Mouse (Mus musculus): ENCODE measurements around the gene Elf2.

DNA sequence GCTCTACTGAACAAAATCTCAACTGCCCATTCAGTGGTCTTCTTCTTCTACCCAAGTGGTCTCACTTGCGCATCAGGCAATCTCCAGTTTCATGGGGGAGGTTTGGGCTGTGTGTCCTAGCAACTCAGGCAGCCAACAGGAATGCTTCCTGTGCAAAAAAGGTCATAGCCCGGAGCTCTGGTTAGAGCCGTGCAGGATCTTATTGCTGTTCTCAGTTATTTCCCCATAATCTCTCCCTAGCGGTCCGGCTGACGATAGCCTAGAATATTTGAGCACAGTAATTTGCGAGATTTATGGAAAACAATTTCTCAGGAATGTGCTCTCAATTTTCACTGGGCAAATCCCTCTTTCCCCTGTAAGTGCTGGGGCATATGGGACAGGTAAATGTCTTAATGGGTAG is 133.9 kb downstream of the Elf2 start:
- no peak for TF ChIP-seq CTCF (conservative IDR thresholded peaks at IDR 0.05; ENCODE audit: low read length)
- no peak for TF ChIP-seq NANOG (IDR thresholded peaks at IDR 0.05; ENCODE audit: borderline replicate concordance, low read length)
- TF ChIP-seq POU5F1 (IDR thresholded peaks at IDR 0.05; ENCODE audit: borderline replicate concordance, low read length) = no peak

Measured in E14TG2a.4 (cell line).